Mouse (Mus musculus): ENCODE data around the gene Ick. TPM values are rescaled to one million over a fixed set of nuclear protein-coding genes. Genes with fewer than 3 reads are reported as not detected.
A peak's percentile ranks its signal among the peaks of the same experiment; 100 is the strongest.

The Ick gene
- total RNA-seq, 4 experiments from 2014 or later = 4.8 to 5.6 (median 5.1) TPM

GRCm38 (mm10) chr9:78190651-78191634 lies 82.0 kb downstream of the Ick start:
- DNase-seq (ENCODE audit: low spot score in 2 of 2) = no peak

DNA sequence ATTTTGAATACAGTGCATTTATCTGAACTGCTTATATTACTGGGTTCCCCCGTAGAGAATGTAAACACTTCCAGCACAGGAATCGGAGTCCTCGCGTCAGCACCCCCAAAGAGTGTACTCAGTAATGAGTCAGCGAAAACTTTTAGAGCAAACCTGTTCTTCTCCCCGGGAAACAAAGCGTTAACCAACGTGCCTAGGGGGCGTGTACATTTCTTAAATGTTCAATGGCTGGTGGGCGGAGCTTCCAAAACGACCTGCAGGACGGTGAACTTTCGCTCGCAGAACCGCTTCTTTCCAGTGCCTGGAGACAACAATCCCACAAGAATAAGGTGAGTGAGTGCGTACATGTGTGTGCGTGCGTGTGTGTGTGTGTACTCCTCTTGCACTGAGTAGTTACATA lies 82.7 kb downstream of the Ick start:
- peak in 1 of 2 experiments; percentile 30 for DNase-seq (ENCODE audit: low spot score in 2 of 2)

GRCm38 (mm10) chr9:78193902-78194597 lies 85.1 kb downstream of the Ick start:
- DNase-seq (ENCODE audit: low spot score in 2 of 2) = no peak

- no peak for DNase-seq (ENCODE audit: low spot score in 2 of 2)
Measured at GRCm38 (mm10) chr9:78195034-78195433, 86.0 kb downstream of the Ick start.

- DNase-seq (ENCODE audit: low spot score in 2 of 2) = no peak
Measured at GRCm38 (mm10) chr9:78197801-78198200, 88.8 kb downstream of the Ick start.

- DNase-seq (ENCODE audit: low spot score in 2 of 2) = no peak
Measured at GRCm38 (mm10) chr9:78204194-78204593, 95.2 kb downstream of the Ick start.

DNA sequence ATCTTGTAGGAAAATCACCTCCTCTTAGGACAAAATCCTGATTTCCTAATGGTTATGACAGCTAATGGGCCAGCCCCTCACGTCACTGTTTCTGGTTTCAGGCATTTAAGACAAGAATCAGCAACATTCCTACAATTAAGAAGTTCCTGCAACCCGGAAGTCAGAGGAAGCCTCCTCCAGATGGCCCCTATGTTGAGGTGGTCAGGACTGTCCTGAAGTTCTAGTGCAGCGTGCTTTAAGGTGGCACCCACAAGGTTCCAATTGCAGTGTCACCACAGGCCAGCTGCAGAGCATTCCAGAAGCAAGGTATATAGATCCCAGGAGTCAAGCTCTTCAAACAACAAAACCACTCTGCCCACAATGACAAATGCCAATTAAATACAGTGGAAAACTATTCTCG lies 100.0 kb downstream of the Ick start:
- DNase-seq (ENCODE audit: low spot score in 2 of 2) = no peak

DNA sequence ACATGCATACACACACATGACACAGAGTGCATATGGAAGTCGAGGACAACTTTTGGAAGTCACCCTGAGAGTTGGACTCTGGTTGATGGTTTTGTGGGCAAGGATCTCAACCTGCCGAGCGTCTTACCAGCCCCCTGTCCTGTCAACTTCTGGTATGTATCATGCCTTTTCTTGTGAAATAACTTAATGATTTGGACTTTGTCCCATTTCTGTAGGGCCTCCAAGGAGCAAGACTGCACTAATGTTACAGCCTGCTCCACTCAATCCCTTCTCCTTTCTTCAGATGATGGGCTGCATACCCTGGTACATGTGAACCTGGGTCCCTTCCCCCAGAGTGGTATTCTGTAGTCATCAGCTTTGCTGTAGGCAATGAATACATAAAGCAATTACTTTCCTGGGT lies 101.1 kb downstream of the Ick start:
- no peak for DNase-seq (ENCODE audit: low spot score in 2 of 2)

- no peak for DNase-seq (ENCODE audit: low spot score in 2 of 2)
Measured at GRCm38 (mm10) chr9:78210821-78211220, 101.8 kb downstream of the Ick start.

- no peak for DNase-seq (ENCODE audit: low spot score in 2 of 2)
Measured at GRCm38 (mm10) chr9:78211521-78211920, 102.5 kb downstream of the Ick start.

GRCm38 (mm10) chr9:78212341-78213049 lies 103.5 kb downstream of the Ick start:
- DNase-seq (ENCODE audit: low spot score in 2 of 2) = no peak

- no peak for DNase-seq (ENCODE audit: low spot score in 2 of 2)
Measured at GRCm38 (mm10) chr9:78217074-78217473, 108.1 kb downstream of the Ick start.

Other genes with a start within 250 kb of the Ick start
- 1 to 10 TPM; 5.3 to 6.6 (median 5.7) TPM for gene Elovl5, start 191.8 kb upstream of the Ick start, total RNA-seq (2022)
- not detected for gene Gcm1, start 57.3 kb upstream of the Ick start, total RNA-seq (2022)
- gene Fbxo9, start 127 bp upstream of the Ick start, total RNA-seq (2022) = 10 to 100 TPM; 40.0 to 46.6 (median 41.9) TPM
- gene Gsta4, start 73.6 kb downstream of the Ick start, total RNA-seq (2022) = 10 to 100 TPM; 13.0 to 20.3 (median 17.8) TPM
- not detected for gene Gsta1, start 121.5 kb downstream of the Ick start, total RNA-seq (2022)
- gene Gm3776, start 147.9 kb downstream of the Ick start, total RNA-seq (2022) = not detected
- under 1 TPM in 1 of 4 experiments, not detected in 3; 0.65 TPM for gene Gm10639, start 180.7 kb downstream of the Ick start, total RNA-seq (2022)
- not detected for gene Omt2a, start 205.6 kb downstream of the Ick start, total RNA-seq (2022)
- not detected for gene Omt2b, start 218.4 kb downstream of the Ick start, total RNA-seq (2022)
- not detected for gene Gsta2, start 246.6 kb downstream of the Ick start, total RNA-seq (2022)